Mouse (Mus musculus) E14TG2a.4 (cell line): ENCODE data around the gene Nedd9.

Experiments
- H3K27me3 ChIP-seq: 2 replicates; pipeline ENCODE4 v1.6.1; 2014; ENCODE audit warnings: low read length, control low read depth; ENCODE audit not compliant: insufficient read depth
- H3K36me3 ChIP-seq: 2 replicates; pipeline ENCODE4 v1.6.1; 2014; ENCODE audit warnings: low read length, control low read depth; ENCODE audit not compliant: insufficient read depth
- H3K4me1 ChIP-seq: replicated peaks from 2 replicates; pipeline ENCODE4 v1.6.1; 2014; ENCODE audit warnings: low read depth, low read length, control low read depth
- H3K4me3 ChIP-seq: replicated peaks from 2 replicates; pipeline ENCODE4 v1.5.1; 2014; ENCODE audit warnings: mild to moderate bottlenecking, low read length
- H3K9me3 ChIP-seq: 2 replicates; pipeline ENCODE4 v1.6.1; 2014; ENCODE audit warnings: low read length, control low read depth
- CTCF ChIP-seq: conservative IDR thresholded peaks from 2 replicates; pipeline ENCODE4 v1.5.1; 2014; ENCODE audit warnings: low read length
- NANOG ChIP-seq: IDR thresholded peaks from 2 replicates; pipeline ENCODE4 v1.6.1; 2014; ENCODE audit warnings: borderline replicate concordance, low read length, mixed read lengths
- POU5F1 ChIP-seq: IDR thresholded peaks from 2 replicates; pipeline ENCODE4 v1.6.1; 2014; ENCODE audit warnings: low read length, borderline replicate concordance

The Nedd9 gene

GRCm38 (mm10) chr13:41403838-41404237 lies 83.3 kb downstream of the Nedd9 start:
- no peak overlapping the region for H3K4me3 ChIP-seq
- no peaks in the 10 kb centered on the region for H3K36me3 ChIP-seq
- peaks cover 5% of the 10 kb centered on the region; the same call in 1 of the 2 replicates for H3K9me3 ChIP-seq
- H3K4me1 ChIP-seq, result no peaks in the 10 kb centered on the region
- no peak for TF ChIP-seq POU5F1
- TF ChIP-seq NANOG, result no peak
- TF ChIP-seq CTCF, result no peak
- H3K27me3 ChIP-seq, result no peaks in the 10 kb centered on the region

DNA sequence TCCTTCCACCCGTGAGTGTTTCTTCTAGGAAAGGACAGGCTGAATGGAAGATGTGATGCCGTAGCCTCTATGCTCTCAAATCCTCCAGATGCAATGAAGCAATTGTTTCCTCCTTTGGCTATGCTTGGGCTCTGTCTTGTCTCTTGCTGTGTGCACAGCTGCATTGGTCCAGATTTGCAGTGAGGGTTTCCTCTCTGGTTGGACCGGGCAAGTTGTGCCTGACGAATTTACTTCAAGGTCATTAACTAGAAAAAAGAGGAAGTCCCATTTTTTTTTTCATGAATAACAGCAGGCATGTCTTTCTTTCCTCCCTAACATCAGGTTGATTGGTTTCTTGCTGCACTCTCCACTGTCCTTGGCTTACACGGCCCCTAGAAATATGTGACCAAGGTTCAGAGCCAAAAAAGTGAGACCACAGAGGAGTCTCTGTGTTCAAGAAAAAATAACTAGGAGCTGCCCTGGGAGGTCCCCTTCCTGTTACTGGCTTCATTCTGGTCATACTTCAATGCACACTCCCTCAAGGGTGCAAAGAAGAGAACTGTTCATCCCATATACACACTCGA lies 84.6 kb downstream of the Nedd9 start:
- Histone ChIP-seq H3K36me3 (no peaks in the 10 kb centered on the region), H3K4me1 (no peaks in the 10 kb centered on the region), H3K4me3 (no peak overlapping the region), H3K9me3 (peaks cover 5% of the 10 kb centered on the region; the same call in 1 of the 2 replicates), H3K27me3 (no peaks in the 10 kb centered on the region)
- TF ChIP-seq CTCF (no peak), NANOG (no peak), POU5F1 (no peak)

DNA sequence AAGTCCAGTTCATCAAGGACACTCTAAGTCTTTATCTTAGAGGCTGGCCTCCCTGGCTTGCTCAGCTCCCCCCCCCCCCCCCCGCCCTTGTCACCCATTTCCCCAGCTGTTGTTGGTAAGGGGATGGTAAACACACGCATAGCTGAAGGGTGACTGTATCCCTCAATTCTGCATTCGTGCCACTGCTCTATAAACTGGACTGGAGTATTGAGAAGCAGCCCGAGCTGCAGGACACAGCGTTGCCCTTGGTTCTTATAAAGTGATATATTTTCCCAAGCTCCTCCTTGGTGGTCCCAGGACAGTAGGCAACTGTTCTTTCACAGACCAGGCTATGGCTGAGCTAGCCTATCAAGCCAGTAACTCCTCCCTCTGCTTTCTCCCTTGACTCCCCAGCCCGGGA lies 85.4 kb downstream of the Nedd9 start:
- H3K4me3 ChIP-seq, result no peak overlapping the region
- H3K4me1 ChIP-seq, result no peaks in the 10 kb centered on the region
- peaks cover 5% of the 10 kb centered on the region; the same call in 1 of the 2 replicates for H3K9me3 ChIP-seq
- no peak for TF ChIP-seq CTCF
- no peaks in the 10 kb centered on the region for H3K36me3 ChIP-seq
- no peaks in the 10 kb centered on the region for H3K27me3 ChIP-seq

DNA sequence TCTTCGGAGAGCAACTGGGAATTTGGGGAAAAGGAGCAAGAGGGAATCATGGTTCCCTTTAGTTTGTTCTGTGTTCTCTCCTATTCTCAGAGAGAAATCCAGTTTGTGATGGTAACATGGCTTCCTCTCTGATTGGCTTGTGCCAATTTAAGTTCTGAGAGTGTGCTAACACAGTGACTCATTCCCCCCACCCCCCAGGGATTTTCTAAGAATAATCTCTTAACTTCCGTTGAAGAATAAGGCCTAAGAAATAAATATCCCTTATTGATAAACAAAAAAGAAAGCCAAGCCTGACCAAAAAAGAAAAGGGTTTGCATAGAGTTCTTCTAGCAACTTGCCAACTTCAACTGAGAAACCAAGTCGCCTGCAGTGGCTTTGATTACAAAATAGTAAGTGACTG lies 86.9 kb downstream of the Nedd9 start:
- no peak overlapping the region for H3K4me3 ChIP-seq
- H3K27me3 ChIP-seq, result no peaks in the 10 kb centered on the region
- no peak for TF ChIP-seq CTCF
- TF ChIP-seq NANOG, result no peak
- no peak for TF ChIP-seq POU5F1
- H3K4me1 ChIP-seq, result no peaks in the 10 kb centered on the region
- H3K36me3 ChIP-seq, result no peaks in the 10 kb centered on the region
- H3K9me3 ChIP-seq, result no peaks in the 10 kb centered on the region

DNA sequence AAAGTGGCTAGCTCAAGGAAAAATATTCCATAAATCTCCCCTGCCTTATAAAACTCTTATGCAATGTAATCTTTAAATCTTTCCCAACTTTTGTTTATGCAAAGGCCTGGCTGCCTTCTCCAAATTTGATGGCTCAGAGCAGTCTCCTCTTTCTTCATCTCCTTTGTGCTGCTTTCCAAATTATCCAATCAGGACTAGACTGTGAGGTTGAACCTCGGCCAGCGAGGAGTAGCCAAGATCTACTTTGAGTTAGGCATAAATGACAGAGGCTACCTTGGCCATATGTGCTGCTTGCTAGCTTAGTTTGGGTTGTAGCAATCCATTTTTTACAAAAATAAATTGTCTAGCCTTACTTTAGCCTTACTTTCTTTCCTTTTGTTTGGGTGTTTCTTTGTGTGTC lies 95.0 kb downstream of the Nedd9 start:
- no peak for TF ChIP-seq POU5F1
- TF ChIP-seq CTCF, result no peak
- TF ChIP-seq NANOG, result no peak
- H3K27me3 ChIP-seq, result no peaks in the 10 kb centered on the region

DNA sequence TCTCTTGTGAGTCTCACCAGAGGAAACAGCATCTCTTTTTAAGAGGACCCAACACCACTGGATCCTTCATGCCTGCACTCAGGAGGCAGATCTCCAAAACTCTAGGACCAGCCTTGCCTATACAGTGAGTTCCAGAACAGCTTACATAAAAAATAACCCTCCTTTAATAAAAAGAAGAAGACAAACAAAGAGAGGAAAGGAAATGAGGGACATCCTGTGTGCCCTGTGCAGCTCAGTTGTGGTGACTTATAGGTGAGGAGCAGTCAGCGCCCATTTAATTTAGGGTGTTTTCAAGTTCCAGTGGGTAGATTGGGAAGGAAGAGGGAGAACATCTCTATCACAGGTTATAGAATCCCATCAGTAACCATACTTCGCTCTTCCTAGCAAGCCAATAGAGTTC lies 96.5 kb downstream of the Nedd9 start:
- TF ChIP-seq CTCF (no peak), NANOG (no peak)
- Histone ChIP-seq H3K4me1 (no peaks in the 10 kb centered on the region), H3K9me3 (no peaks in the 10 kb centered on the region), H3K36me3 (no peaks in the 10 kb centered on the region), H3K4me3 (no peak overlapping the region), H3K27me3 (no peaks in the 10 kb centered on the region)

More for the DNA sequence above, 95.0 kb downstream of the Nedd9 start:
- Histone ChIP-seq H3K9me3 (no peaks in the 10 kb centered on the region), H3K36me3 (no peaks in the 10 kb centered on the region), H3K4me1 (no peaks in the 10 kb centered on the region), H3K4me3 (no peak overlapping the region)

DNA sequence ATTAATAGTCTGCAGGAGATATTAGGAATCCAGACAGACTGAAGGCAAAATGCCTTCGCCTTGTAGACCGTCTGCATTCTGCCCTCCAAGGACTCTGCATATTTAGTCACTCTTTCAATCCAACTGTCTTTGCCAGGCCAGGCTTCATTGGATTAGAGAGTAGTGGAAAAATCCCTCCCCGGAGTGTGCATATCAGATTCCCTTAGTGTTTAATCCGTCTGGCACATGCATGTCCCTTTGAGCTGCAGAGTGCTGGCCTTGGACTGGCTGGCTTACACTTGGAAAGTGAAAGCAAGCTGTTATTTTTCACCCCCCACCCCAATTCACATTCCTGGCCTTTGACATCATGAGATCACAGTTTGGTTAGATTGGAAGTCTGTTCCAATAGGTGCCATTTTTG lies 100.6 kb downstream of the Nedd9 start:
- Histone ChIP-seq H3K9me3 (no peaks in the 10 kb centered on the region), H3K4me1 (no peaks in the 10 kb centered on the region), H3K27me3 (no peaks in the 10 kb centered on the region), H3K4me3 (no peak overlapping the region), H3K36me3 (no peaks in the 10 kb centered on the region)
- no peak for TF ChIP-seq POU5F1
- TF ChIP-seq CTCF, result no peak
- no peak for TF ChIP-seq NANOG

DNA sequence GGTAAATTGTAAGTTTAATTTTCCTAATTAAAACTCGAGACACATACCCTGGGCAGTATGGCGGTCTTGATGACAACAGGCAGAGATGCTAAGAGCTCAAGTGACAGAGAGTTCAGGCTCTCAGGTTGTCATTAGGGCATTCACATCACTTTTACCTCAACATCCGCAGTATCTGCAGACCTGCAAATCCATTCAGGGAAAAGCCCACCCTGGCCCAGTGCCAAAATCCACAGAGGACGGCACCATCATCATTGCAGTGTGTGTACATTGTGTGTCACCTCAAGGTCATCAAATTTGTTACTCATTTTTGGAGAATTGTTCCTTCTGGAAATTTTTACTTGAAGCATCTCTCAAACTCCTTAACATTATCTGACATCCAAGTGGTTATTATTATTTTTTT lies 102.3 kb downstream of the Nedd9 start:
- Histone ChIP-seq H3K9me3 (no peaks in the 10 kb centered on the region), H3K27me3 (no peaks in the 10 kb centered on the region), H3K36me3 (no peaks in the 10 kb centered on the region), H3K4me1 (no peaks in the 10 kb centered on the region), H3K4me3 (no peak overlapping the region)
- TF ChIP-seq NANOG (no peak), CTCF (no peak), POU5F1 (no peak)

DNA sequence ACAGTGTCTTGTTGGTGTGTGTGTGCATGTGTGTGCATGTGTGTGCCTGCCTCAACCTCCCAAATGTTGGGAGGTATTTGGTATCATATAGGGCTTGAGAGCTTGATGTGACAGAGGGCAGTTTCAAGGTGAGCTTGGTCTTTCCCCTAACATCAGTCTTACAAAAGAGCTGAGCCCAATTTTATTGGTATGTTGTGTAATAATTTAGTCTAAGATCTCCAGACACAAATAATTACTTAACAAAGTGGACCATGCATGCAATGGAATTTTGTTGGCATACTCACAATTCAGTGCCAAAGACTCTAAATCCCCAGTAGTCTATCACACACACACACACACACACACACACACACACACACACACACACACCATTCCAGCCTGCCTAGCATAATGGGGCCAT lies 104.5 kb downstream of the Nedd9 start:
- no peaks in the 10 kb centered on the region for H3K36me3 ChIP-seq
- H3K4me1 ChIP-seq, result no peaks in the 10 kb centered on the region
- TF ChIP-seq POU5F1, result no peak
- TF ChIP-seq CTCF, result no peak
- no peak for TF ChIP-seq NANOG
- H3K27me3 ChIP-seq, result no peaks in the 10 kb centered on the region
- H3K9me3 ChIP-seq, result no peaks in the 10 kb centered on the region
- no peak overlapping the region for H3K4me3 ChIP-seq
